Mouse (Mus musculus): ENCODE measurements around the gene Actbl2. TPM values are rescaled to one million over a fixed set of nuclear protein-coding genes. Genes with fewer than 3 reads are reported as not detected.

Gene Actbl2
- polyA plus RNA-seq, 1 experiment = not detected

GRCm38 (mm10) chr13:111286461-111287385, 31.9 kb downstream of the Actbl2 start:
- WGBS = 19% methylated on average over 10 of the region's 10 CpGs
- TF ChIP-seq POLR2A (IDR thresholded peaks at IDR 0.05; ENCODE audit: borderline replicate concordance, control insufficient read depth, low read depth, low read length) (no peak), CTCF (IDR thresholded peaks at IDR 0.05; ENCODE audit: control insufficient read depth, insufficient read depth, low read length) (no peak)
- Histone ChIP-seq H3K27ac (ENCODE audit: control insufficient read depth, insufficient read depth, low read depth, low read length, poor library complexity) (no peak overlapping the region), H3K4me3 (replicated peaks; ENCODE audit: control insufficient read depth, low read depth, low read length) (no peak overlapping the region), H3K4me1 (ENCODE audit: control insufficient read depth, insufficient read depth, low read length) (peaks cover 1% of the 10 kb centered on the region; the same call in 1 of the 2 replicates)

- Histone ChIP-seq H3K27ac (ENCODE audit: control insufficient read depth, insufficient read depth, low read depth, low read length, poor library complexity) (no peak overlapping the region), H3K4me3 (replicated peaks; ENCODE audit: control insufficient read depth, low read depth, low read length) (no peak overlapping the region), H3K4me1 (ENCODE audit: control insufficient read depth, insufficient read depth, low read length) (peaks cover 1% of the 10 kb centered on the region; the same call in 1 of the 2 replicates)
- TF ChIP-seq CTCF (IDR thresholded peaks at IDR 0.05; ENCODE audit: control insufficient read depth, insufficient read depth, low read length) (no peak), POLR2A (IDR thresholded peaks at IDR 0.05; ENCODE audit: borderline replicate concordance, control insufficient read depth, low read depth, low read length) (no peak)
- WGBS = 82% methylated on average over 17 of the region's 17 CpGs
These were observed 36.5 kb downstream of the Actbl2 start for GRCm38 (mm10) chr13:111291161-111291957.

- TF ChIP-seq POLR2A (IDR thresholded peaks at IDR 0.05; ENCODE audit: borderline replicate concordance, control insufficient read depth, low read depth, low read length) = no peak
- 55% methylated on average over 7 of the region's 7 CpGs for WGBS
- no peak overlapping the region for H3K27ac ChIP-seq (ENCODE audit: control insufficient read depth, insufficient read depth, low read depth, low read length, poor library complexity)
These were observed 37.2 kb downstream of the Actbl2 start for GRCm38 (mm10) chr13:111291958-111292493.

DNA sequence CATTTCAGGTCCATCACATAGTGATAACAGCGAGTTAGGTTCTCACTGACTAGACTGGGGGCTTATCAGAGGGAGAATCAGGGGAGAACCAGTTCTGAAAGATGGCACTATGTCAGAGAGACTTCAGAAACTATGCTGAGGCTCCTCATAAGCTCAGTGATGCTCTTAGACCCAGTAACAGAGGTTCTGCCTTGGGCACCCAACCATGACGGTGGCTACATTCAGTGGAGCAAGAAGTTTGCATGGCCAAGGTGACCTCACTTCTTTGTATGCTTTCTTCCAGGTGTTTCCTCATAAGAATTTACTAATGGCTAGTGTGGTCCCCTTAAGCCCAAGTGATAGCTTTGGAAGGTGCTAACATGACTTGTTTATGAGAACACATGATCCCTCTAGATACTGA, 38.7 kb downstream of the Actbl2 start:
- Histone ChIP-seq H3K4me3 (replicated peaks; ENCODE audit: control insufficient read depth, low read depth, low read length) (no peak overlapping the region), H3K27ac (ENCODE audit: control insufficient read depth, insufficient read depth, low read depth, low read length, poor library complexity) (no peak overlapping the region), H3K4me1 (ENCODE audit: control insufficient read depth, insufficient read depth, low read length) (no peaks in the 10 kb centered on the region; the same call in 1 of the 2 replicates)
- 62% methylated on average over 2 of the region's 2 CpGs for WGBS
- TF ChIP-seq POLR2A (IDR thresholded peaks at IDR 0.05; ENCODE audit: borderline replicate concordance, control insufficient read depth, low read depth, low read length) (no peak), CTCF (IDR thresholded peaks at IDR 0.05; ENCODE audit: control insufficient read depth, insufficient read depth, low read length) (no peak)

More at GRCm38 (mm10) chr13:111291958-111292493, 37.2 kb downstream of the Actbl2 start:
- H3K4me1 ChIP-seq (ENCODE audit: control insufficient read depth, insufficient read depth, low read length) = no peaks in the 10 kb centered on the region
- H3K4me3 ChIP-seq (replicated peaks; ENCODE audit: control insufficient read depth, low read depth, low read length) = no peak overlapping the region

GRCm38 (mm10) chr13:111294965-111295494, 40.2 kb downstream of the Actbl2 start:
- TF ChIP-seq POLR2A (IDR thresholded peaks at IDR 0.05; ENCODE audit: borderline replicate concordance, control insufficient read depth, low read depth, low read length) (no peak), CTCF (IDR thresholded peaks at IDR 0.05; ENCODE audit: control insufficient read depth, insufficient read depth, low read length) (no peak)
- WGBS = 82% methylated on average over 4 of the region's 4 CpGs
- Histone ChIP-seq H3K27ac (ENCODE audit: control insufficient read depth, insufficient read depth, low read depth, low read length, poor library complexity) (no peak overlapping the region), H3K4me3 (replicated peaks; ENCODE audit: control insufficient read depth, low read depth, low read length) (no peak overlapping the region), H3K4me1 (ENCODE audit: control insufficient read depth, insufficient read depth, low read length) (no peaks in the 10 kb centered on the region; the same call in 1 of the 2 replicates)

GRCm38 (mm10) chr13:111296029-111296428, 41.2 kb downstream of the Actbl2 start:
- WGBS = 62% methylated on average over 5 of the region's 5 CpGs
- no peak overlapping the region for H3K4me3 ChIP-seq (replicated peaks; ENCODE audit: control insufficient read depth, low read depth, low read length)
- H3K4me1 ChIP-seq (ENCODE audit: control insufficient read depth, insufficient read depth, low read length) = no peaks in the 10 kb centered on the region; the same call in 1 of the 2 replicates
- TF ChIP-seq CTCF (IDR thresholded peaks at IDR 0.05; ENCODE audit: control insufficient read depth, insufficient read depth, low read length) = no peak
- TF ChIP-seq POLR2A (IDR thresholded peaks at IDR 0.05; ENCODE audit: borderline replicate concordance, control insufficient read depth, low read depth, low read length) = no peak
- no peak overlapping the region for H3K27ac ChIP-seq (ENCODE audit: control insufficient read depth, insufficient read depth, low read depth, low read length, poor library complexity)

DNA sequence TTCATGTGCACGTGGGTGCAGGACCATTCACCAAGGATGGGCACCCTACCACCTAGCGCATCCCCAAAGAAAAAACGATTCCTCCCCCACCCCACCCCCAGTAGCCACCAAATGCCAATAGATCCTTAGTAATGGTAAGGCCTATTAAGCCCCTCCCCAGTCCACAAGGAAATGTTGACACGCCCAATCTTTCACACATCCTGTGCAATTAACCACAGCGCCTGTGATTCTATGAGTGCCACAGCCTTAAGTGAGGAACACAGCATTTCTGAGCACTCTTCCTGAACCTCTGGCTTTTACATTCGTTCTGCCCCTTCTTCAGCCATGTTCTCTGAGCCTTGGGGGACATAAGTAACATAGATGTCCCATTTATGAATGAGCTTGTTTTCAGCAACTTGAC, 42.8 kb downstream of the Actbl2 start:
- TF ChIP-seq CTCF (IDR thresholded peaks at IDR 0.05; ENCODE audit: control insufficient read depth, insufficient read depth, low read length) (no peak), POLR2A (IDR thresholded peaks at IDR 0.05; ENCODE audit: borderline replicate concordance, control insufficient read depth, low read depth, low read length) (no peak)
- no peak overlapping the region for H3K27ac ChIP-seq (ENCODE audit: control insufficient read depth, insufficient read depth, low read depth, low read length, poor library complexity)
- 45% methylated on average over 6 of the region's 6 CpGs for WGBS

More for the DNA sequence above, 42.8 kb downstream of the Actbl2 start:
- H3K4me1 ChIP-seq (ENCODE audit: control insufficient read depth, insufficient read depth, low read length) = no peaks in the 10 kb centered on the region; the same call in 1 of the 2 replicates
- H3K4me3 ChIP-seq (replicated peaks; ENCODE audit: control insufficient read depth, low read depth, low read length) = no peak overlapping the region
